Mouse (Mus musculus): ENCODE measurements around the gene Trappc2. TPM values are rescaled to one million over a fixed set of nuclear protein-coding genes. Genes with fewer than 3 reads are reported as not detected.
A peak's percentile ranks its signal among the peaks of the same experiment; 100 is the strongest.

The Trappc2 gene
- total and polyA plus RNA-seq, 2 experiments from 2014 or later = 14.6 to 38.7 TPM

DNA sequence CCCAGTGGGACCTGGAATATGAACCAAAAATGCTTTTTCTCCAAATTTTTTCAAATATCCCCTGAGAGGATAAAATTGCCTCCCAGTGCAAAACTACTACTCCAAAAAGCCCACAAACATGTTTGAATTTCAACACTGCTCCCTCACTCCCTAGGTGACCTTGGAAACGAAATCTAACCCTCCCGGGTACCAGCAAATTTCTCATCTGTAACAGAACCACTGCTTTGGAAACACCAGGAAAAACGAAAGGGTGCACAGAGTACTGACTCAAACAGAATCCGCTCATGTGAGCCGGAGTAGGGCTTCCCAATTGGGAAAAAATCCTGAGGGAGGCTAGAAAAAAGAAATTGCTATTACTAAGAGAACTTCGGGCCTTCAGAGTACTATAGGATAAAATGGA is 37.0 kb downstream of the Trappc2 start:
- ATAC-seq (ENCODE audit: insufficient read depth, low read depth) = no peak
- 60% methylated on average over 6 of the region's 6 CpGs for WGBS

GRCm38 (mm10) chrX:166478631-166479364 is 38.4 kb downstream of the Trappc2 start:
- DNase-seq (ENCODE audit: low spot score) = peak; percentile 6
- 15% methylated on average over 28 of the region's 28 CpGs for WGBS
- ATAC-seq (ENCODE audit: insufficient read depth, low read depth) = peak; percentile 27
- TF ChIP-seq CTCF (IDR thresholded peaks at IDR 0.05; ENCODE audit: low read depth) (no peak), EP300 (IDR thresholded peaks at IDR 0.05; ENCODE audit: low read depth) (no peak)
- Histone ChIP-seq H3K4me3 (ENCODE audit: low read depth, low read length) (peak overlapping the region; percentile 78), H3K4me1 (ENCODE audit: control insufficient read depth, insufficient read depth) (no peaks in the 10 kb centered on the region), H3K9ac (replicated peaks; ENCODE audit: low read depth, low read length) (peak overlapping the region; percentile 73), H3K27me3 (ENCODE audit: control insufficient read depth, insufficient read depth, low read length) (no peaks in the 10 kb centered on the region), H3K36me3 (replicated peaks; ENCODE audit: control insufficient read depth, insufficient read depth, low read length) (0 out of 2 replicates have a peak, but pooled peaks cover 9% of the 10 kb centered on the region), H3K27ac (ENCODE audit: low read depth) (peak overlapping the region; percentile 84), H3K9me3 (replicated peaks; ENCODE audit: control insufficient read depth, low read length) (no peaks in the 10 kb centered on the region), H3K4me2 (ENCODE audit: low read depth, low read length) (peak overlapping the region; percentile 69)

More for the DNA sequence above, 37.0 kb downstream of the Trappc2 start:
- H3K4me1 ChIP-seq (ENCODE audit: control insufficient read depth, insufficient read depth) = no peaks in the 10 kb centered on the region
- DNase-seq (ENCODE audit: low spot score) = no peak
- no peaks in the 10 kb centered on the region for H3K9me3 ChIP-seq (replicated peaks; ENCODE audit: control insufficient read depth, low read length)
- no peaks in the 10 kb centered on the region for H3K27me3 ChIP-seq (ENCODE audit: control insufficient read depth, insufficient read depth, low read length)
- 0 out of 2 replicates have a peak, but pooled peaks cover 9% of the 10 kb centered on the region for H3K36me3 ChIP-seq (replicated peaks; ENCODE audit: control insufficient read depth, insufficient read depth, low read length)
- no peak overlapping the region for H3K9ac ChIP-seq (replicated peaks; ENCODE audit: low read depth, low read length)
- TF ChIP-seq CTCF (IDR thresholded peaks at IDR 0.05; ENCODE audit: low read depth) (no peak), EP300 (IDR thresholded peaks at IDR 0.05; ENCODE audit: low read depth) (no peak)
- peak overlapping the region; percentile 1; the same call in 1 of the 2 replicates for H3K4me3 ChIP-seq (ENCODE audit: low read depth, low read length)
- no peak overlapping the region for H3K27ac ChIP-seq (ENCODE audit: low read depth)
- 0 out of 2 replicates have a peak overlapping the region, but pooled peaks have one; percentile 23 for H3K4me2 ChIP-seq (ENCODE audit: low read depth, low read length)

GRCm38 (mm10) chrX:166479365-166479983 is 39.1 kb downstream of the Trappc2 start, which contains the start of gene Rab9:
Gene Rab9, minus strand, starts transcription at chrX:166479867.
- Histone ChIP-seq H3K4me1 (ENCODE audit: control insufficient read depth, insufficient read depth) (no peaks in the 10 kb centered on the region), H3K4me3 (ENCODE audit: low read depth, low read length) (peak within 1 kb of the TSS; percentile 78), H3K27ac (ENCODE audit: low read depth) (peak within 1 kb of the TSS; percentile 84), H3K9me3 (replicated peaks; ENCODE audit: control insufficient read depth, low read length) (no peaks in the 10 kb centered on the region), H3K27me3 (ENCODE audit: control insufficient read depth, insufficient read depth, low read length) (no peaks in the 10 kb centered on the region), H3K4me2 (ENCODE audit: low read depth, low read length) (peak within 1 kb of the TSS; percentile 69), H3K36me3 (replicated peaks; ENCODE audit: control insufficient read depth, insufficient read depth, low read length) (0 out of 2 replicates have a peak, but pooled peaks cover 9% of the 10 kb centered on the region), H3K9ac (replicated peaks; ENCODE audit: low read depth, low read length) (peak within 1 kb of the TSS; percentile 73)
- 11% methylated on average over 41 of the region's 41 CpGs for WGBS
- ATAC-seq (ENCODE audit: insufficient read depth, low read depth) (peak; percentile 98), DNase-seq (ENCODE audit: low spot score) (peak; percentile 73)
- TF ChIP-seq CTCF (IDR thresholded peaks at IDR 0.05; ENCODE audit: low read depth) (no peak), EP300 (IDR thresholded peaks at IDR 0.05; ENCODE audit: low read depth) (no peak)

- H3K4me3 ChIP-seq (ENCODE audit: low read depth, low read length) = no peak overlapping the region
- no peak for ATAC-seq (ENCODE audit: insufficient read depth, low read depth)
- H3K4me2 ChIP-seq (ENCODE audit: low read depth, low read length) = no peak overlapping the region
Measured at GRCm38 (mm10) chrX:166495052-166495451, 54.7 kb downstream of the Trappc2 start.

GRCm38 (mm10) chrX:166497771-166498170 is 57.4 kb downstream of the Trappc2 start:
- ATAC-seq (ENCODE audit: insufficient read depth, low read depth) (no peak), DNase-seq (ENCODE audit: low spot score) (no peak)
- no peaks in the 10 kb centered on the region for H3K4me1 ChIP-seq (ENCODE audit: control insufficient read depth, insufficient read depth)
- WGBS = 46% methylated on average over 4 of the region's 4 CpGs
- no peak overlapping the region for H3K27ac ChIP-seq (ENCODE audit: low read depth)
- TF ChIP-seq CTCF (IDR thresholded peaks at IDR 0.05; ENCODE audit: low read depth) (no peak), EP300 (IDR thresholded peaks at IDR 0.05; ENCODE audit: low read depth) (no peak)
- no peaks in the 10 kb centered on the region; the same call in 1 of the 2 replicates for H3K36me3 ChIP-seq (replicated peaks; ENCODE audit: control insufficient read depth, insufficient read depth, low read length)
- no peaks in the 10 kb centered on the region for H3K9me3 ChIP-seq (replicated peaks; ENCODE audit: control insufficient read depth, low read length)
- no peak overlapping the region for H3K9ac ChIP-seq (replicated peaks; ENCODE audit: low read depth, low read length)
- no peak overlapping the region for H3K4me2 ChIP-seq (ENCODE audit: low read depth, low read length)
- H3K4me3 ChIP-seq (ENCODE audit: low read depth, low read length) = no peak overlapping the region
- H3K27me3 ChIP-seq (ENCODE audit: control insufficient read depth, insufficient read depth, low read length) = no peaks in the 10 kb centered on the region

More at GRCm38 (mm10) chrX:166495052-166495451, 54.7 kb downstream of the Trappc2 start:
- Histone ChIP-seq H3K9me3 (replicated peaks; ENCODE audit: control insufficient read depth, low read length) (no peaks in the 10 kb centered on the region), H3K4me1 (ENCODE audit: control insufficient read depth, insufficient read depth) (no peaks in the 10 kb centered on the region), H3K9ac (replicated peaks; ENCODE audit: low read depth, low read length) (no peak overlapping the region), H3K36me3 (replicated peaks; ENCODE audit: control insufficient read depth, insufficient read depth, low read length) (no peaks in the 10 kb centered on the region), H3K27me3 (ENCODE audit: control insufficient read depth, insufficient read depth, low read length) (no peaks in the 10 kb centered on the region), H3K27ac (ENCODE audit: low read depth) (no peak overlapping the region)
- DNase-seq (ENCODE audit: low spot score) = no peak
- WGBS = 69% methylated on average over 2 of the region's 2 CpGs
- no peak for TF ChIP-seq CTCF (IDR thresholded peaks at IDR 0.05; ENCODE audit: low read depth)
- TF ChIP-seq EP300 (IDR thresholded peaks at IDR 0.05; ENCODE audit: low read depth) = no peak

Measured in heart, postnatal 0 days (tissue).